Mouse (Mus musculus) adrenal gland, adult (tissue): ENCODE data around the gene Dgki.

Source experiments
- DNase-seq, 2 experiments: peaks; one replicate each; pipeline ENCODE4 v3.0.0; 2022 to 2023; ENCODE audit warnings: low spot score in 1 of 2; ENCODE audit not compliant: inconsistent age in 2 of 2

Gene Dgki

DNA sequence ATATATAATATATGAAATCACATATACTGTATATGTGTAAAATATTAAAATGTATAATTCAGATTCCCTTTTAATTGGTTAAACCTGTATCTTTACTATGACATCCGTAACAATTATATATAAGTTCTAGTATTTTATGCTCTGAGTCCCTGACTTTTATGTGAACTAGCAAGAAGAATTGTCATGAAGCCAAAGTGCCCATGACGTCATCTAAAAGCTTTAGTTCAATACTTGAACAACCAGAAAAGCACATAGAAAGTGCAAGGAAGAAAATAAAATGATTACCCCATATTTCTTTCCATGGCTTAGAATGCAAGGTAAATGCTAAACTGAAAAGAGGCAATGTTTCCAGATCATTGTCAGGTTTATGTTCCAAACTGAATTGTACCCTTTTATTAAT is 269.6 kb downstream of the Dgki start:
- DNase-seq, result no peak

- no peak for DNase-seq
Measured at GRCm38 (mm10) chr6:37028841-37029240, 271.1 kb downstream of the Dgki start.

- DNase-seq, result no peak
Measured at GRCm38 (mm10) chr6:37028300-37028699, 271.7 kb downstream of the Dgki start.

GRCm38 (mm10) chr6:37026343-37027243 is 273.4 kb downstream of the Dgki start:
- DNase-seq, result no peak

DNA sequence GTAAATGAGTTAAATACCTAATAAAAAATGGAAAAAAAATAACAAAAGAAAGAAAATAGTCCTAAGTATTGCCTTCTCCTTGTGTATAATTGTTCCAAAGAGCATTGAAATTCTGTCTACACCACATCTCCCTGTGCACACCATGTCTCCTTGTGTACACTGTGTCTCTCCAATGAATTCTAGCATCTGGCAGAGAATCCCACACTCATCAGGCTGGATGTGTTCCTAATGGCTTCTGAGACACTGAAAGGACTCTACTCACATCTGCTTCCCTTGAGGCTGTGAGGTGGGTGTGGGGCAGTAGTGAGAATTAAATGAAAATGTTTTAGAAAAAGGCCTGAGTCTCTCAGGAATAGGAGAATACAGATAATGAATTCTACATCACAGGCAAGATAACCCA is 283.9 kb downstream of the Dgki start:
- no peak for DNase-seq

DNA sequence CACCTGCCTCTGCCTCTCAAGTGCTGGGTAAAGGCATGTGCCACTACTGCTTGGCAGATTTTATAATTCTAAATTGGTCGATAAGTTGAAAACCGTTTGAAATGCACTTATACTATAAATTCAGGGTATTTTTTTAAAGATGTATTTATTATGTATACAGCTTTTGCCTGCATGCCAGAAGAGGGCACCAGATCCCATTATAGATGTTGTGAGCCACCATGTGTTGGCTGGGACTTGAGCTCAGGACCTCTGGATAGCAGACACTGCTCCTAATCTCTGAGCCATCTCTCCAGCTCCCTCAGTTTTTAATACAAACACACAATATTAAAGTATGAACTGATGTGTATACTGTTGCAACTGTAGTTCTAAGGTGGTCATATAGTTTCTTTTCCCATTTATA is 288.4 kb downstream of the Dgki start:
- DNase-seq, result no peak

DNA sequence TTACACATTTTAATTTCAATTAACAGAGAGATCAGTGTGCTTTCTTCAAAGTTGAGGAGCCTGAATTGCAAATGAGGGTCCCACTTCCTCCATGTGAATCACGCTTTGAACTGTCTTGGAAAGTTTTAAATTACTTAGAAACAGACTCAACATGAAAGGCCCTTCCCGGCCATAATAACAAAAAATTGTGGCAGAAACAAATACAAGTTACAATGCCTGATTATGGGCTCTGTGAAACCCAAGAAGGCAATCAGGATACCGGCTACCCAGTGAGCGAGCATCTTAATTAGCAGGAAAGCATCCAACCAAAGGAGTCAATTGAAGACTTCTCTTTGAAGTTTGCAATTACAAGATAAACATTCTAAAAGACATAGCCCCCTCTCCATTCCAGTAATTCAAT is 292.4 kb downstream of the Dgki start:
- DNase-seq, result no peak

GRCm38 (mm10) chr6:37004914-37005313 is 295.1 kb downstream of the Dgki start:
- DNase-seq, result no peak

DNA sequence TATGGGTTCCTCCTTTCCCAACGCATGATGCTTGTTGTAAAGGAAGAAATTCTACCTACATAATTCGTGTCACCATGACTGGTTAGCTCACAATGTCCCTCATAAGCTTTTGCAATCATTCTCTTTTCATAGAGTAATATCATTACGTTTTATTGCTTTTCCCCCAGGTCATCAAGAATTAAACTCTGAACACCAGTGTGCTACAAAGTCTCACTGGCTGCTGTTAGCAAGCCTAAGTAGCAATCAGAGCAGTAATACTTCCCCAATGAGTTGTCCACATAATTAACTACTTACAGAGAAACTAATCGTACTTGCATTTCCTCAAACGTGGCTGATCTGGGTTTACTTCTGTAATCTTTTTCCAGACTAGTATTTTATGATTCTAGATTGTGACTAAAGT is 296.7 kb downstream of the Dgki start:
- no peak for DNase-seq

GRCm38 (mm10) chr6:36998942-36999341 is 301.0 kb downstream of the Dgki start:
- DNase-seq, result no peak

GRCm38 (mm10) chr6:36994329-36994728 is 305.7 kb downstream of the Dgki start:
- no peak for DNase-seq

DNA sequence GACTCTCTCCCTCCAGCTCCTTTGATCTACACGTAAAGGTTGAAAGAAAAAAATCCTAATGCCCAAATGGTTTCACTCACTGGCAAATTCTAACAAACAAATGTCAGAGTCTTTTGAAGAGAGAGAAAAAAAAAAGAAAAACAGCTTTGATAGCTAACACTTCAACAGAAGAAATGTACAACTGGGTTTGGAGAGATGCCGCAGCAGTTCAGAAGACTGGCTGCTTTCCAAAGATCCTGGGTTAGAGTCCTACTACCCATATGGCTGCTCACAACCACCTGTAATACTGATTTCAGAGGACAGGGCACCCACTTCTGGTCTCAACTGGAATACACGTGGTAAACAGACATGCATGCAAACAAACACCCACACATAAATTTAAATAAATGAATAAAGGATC is 309.8 kb downstream of the Dgki start:
- DNase-seq, result no peak

DNA sequence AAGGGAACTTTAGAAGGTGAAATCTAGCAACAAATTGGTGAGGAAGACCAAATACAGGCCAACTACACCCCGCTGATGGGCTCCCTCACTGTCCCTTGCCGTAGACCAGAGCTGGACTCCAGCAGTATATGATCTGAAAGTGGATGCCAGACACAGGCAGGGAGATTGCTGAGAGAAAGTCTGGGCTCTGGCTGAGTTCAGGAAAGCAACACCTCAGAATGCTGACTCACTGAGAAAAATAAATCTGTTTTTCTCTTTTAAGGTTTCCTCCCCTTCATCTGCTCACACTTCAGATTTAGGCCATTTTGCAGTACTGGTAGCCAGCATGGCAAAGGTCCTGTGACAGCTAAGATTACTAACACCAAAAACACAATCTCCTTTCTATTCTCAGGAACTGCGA is 311.2 kb downstream of the Dgki start:
- no peak for DNase-seq

DNA sequence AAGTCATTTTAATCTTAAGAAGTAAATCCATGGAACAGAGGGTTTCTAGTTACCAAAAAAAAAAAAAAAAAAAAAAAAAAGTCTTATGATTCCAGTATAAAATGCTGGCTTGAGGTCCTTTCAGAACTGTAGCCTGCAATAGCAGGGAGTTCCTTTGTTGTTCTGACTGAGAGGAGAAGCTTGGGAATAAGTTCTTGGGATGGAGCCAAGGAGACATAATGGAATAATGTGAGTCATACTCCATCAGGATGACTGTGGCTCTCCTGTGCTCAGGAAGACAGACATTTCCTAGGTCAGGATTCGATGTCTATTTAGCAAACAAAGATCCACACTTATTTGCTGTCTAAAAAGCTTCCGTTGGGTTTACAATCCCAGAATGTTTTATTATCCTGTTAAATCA is 318.3 kb downstream of the Dgki start:
- peak in 1 of 2 experiments; percentile 72 for DNase-seq

- DNase-seq, result no peak
Measured at GRCm38 (mm10) chr6:36980475-36980874, 319.5 kb downstream of the Dgki start.

DNA sequence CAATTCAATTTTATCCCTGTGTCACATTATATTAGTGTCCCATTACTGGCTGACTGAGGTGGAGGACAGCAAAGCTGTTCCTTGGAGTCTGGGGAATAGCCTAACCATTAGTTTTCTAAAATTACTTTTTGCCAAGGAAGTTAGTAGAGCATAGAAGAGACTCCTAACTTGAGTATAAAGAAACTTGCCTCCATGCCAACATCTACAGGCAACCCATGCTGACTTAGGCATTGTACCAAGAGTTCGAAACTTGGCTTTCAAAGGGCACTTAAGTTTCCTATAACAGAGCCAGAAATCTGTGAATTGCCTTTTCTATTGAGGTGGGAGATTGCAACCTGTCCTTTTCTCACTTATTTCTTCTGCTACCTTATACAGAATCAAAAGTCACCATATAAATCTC is 321.8 kb downstream of the Dgki start:
- no peak for DNase-seq

DNA sequence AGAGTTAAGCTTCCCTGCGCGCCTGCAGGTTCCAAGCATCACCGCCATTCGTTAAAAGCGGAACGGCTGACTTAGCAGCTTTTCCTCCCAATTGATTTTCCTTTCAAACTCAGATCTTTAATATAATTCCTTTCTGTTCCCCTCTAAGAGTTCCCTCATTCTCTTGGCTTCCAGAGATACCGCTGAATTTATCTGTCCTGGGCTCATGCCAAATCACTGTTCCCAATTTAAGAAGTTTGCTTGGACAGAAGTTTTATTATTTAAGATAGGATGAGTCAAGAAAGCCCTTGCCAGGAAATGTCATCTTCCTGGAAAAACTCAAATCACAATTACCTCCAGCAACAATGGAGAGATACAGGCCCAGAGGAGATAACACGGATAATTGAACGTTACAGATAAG is 326.9 kb downstream of the Dgki start:
- DNase-seq, result peak in 1 of 2 experiments; percentile 64

GRCm38 (mm10) chr6:36972494-36972893 is 327.5 kb downstream of the Dgki start:
- no peak for DNase-seq

DNA sequence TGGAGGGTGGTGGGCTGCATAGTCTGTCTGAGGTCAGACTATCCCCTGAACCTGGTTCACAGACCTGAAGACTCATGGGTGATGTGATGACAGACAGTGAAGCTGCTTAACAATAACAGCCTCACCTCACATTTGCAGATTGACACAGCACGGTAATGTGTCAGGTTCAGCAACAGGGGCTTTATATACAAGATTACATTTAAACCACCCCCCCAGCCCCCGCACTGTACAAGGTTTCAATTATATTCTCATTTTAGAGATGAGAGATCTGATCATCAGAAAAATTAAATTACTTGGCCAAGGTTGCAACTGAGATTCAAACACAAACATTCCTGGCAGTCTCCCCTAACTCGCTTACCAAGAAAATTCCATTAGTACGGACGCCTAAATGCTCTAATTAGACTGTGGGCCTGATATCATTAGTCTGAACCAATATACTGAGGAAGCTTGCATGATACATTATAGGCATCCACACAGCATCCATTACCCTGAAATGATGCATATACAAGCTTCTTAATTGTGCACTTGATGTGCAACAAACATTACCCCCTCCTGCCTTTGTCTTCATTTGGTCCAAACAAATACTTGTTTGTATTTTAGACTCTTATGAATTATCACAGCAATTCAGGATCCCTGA is 330.6 kb downstream of the Dgki start:
- DNase-seq, result no peak

- no peak for DNase-seq
Measured at GRCm38 (mm10) chr6:36960658-36961057, 339.3 kb downstream of the Dgki start.

- peak in 1 of 2 experiments; percentile 47 for DNase-seq
Measured at GRCm38 (mm10) chr6:36955293-36955692, 344.7 kb downstream of the Dgki start.

DNA sequence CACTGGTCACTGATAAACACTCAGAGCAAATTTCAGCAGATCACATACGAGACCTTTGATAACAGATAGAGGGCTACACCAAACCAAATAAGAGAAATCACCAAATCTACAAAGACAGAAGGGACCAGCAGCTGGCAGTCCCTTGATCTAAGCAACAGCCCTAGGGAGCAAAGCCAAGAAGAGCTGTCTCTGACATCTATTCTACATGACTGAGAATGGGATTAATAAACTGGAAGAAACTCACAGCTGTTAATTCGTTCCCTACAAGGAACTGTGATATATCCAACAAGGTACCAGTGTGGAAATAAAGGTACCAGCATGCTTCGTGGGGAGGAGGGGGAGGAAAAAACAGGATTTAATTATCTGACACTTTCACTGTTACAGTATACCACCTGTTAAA is 349.3 kb downstream of the Dgki start:
- no peak for DNase-seq

DNA sequence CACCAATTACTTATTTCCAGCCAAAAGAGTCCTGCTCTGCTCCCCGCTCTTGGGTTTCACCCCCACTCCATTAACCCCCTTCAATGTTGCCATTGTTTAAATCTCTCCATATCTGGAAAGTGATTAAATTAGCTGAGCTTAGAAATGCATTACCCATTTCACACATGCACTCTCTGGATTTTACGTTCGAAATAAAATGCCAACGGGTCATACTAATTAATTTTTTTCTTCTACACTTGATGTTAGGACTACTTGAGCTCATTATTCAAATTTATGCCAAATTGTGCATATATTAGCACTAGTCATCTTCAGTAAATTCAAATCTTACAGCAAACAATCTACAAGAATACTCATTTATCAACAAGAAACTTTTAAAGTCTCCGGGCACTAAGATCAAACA is 352.1 kb downstream of the Dgki start:
- DNase-seq, result no peak
